Mouse (Mus musculus): ENCODE results near the gene Cbl. TPM values are rescaled to one million over a fixed set of nuclear protein-coding genes. Genes with fewer than 3 reads are reported as not detected.
A peak's percentile ranks its signal among the peaks of the same experiment; 100 is the strongest.

Gene Cbl
- polyA plus RNA-seq, 1 experiment from 2014 or later = 18.1 TPM

DNA sequence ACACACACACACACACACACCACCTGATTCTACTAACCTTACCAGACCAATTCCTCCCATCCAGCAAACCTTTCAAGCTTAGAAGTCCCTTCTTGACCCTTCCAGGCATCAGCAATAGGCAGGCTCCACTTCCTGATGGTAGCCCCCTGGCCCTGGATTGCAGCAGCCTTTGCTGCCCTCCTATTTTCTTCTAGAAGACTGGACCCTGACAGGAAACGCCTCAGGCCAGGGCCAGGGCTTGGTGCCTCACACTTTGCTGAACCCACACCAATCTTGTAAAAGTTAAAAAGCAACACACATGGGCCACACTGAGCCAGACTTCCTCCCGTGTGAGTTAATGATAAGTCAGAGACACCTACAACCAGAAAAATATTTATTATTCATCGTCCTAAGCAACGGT is 3.3 kb upstream of the Cbl start:
- Histone ChIP-seq H3K36me3 (ENCODE audit: control insufficient read depth, insufficient read depth, low read length) (no peaks in the 10 kb centered on the region), H3K4me1 (replicated peaks; ENCODE audit: control insufficient read depth, insufficient read depth, low read length) (peaks cover 7% of the 10 kb centered on the region), H3K27me3 (replicated peaks; ENCODE audit: control insufficient read depth, insufficient read depth, low read length) (no peaks in the 10 kb centered on the region), H3K4me3 (ENCODE audit: low read depth, low read length) (no peak overlapping the region), H3K4me2 (ENCODE audit: low read length) (no peak overlapping the region), H3K27ac (ENCODE audit: low read depth) (no peak overlapping the region), H3K9ac (ENCODE audit: low read length) (no peak overlapping the region), H3K9me3 (ENCODE audit: control insufficient read depth, low read length) (no peaks in the 10 kb centered on the region)
- no peak for DNase-seq (ENCODE audit: low spot score)
- ATAC-seq (replicated peaks; ENCODE audit: low FRiP score, low TSS enrichment, low read depth) = no peak
- 71% methylated on average over 4 of the region's 4 CpGs for WGBS

DNA sequence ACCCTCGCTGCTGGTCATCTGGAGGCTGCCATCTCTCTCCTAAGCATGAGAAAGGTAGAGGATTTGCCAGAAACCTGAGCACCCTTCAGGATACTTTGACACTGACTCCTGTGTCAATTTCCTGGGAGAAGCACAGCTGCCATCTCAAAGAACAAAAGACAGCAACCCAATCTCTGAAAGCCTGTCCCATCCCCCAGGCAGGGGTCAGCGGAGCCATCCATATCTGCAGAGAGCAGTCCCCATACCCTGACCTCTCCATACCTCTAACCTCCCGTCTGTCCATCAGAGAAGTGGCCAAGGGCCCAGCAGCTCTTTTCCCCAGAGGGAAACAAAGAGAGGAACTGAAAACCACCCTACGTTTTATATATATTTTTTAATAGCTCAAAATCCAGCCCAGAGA is 2.8 kb upstream of the Cbl start:
- no peak for DNase-seq (ENCODE audit: low spot score)
- H3K4me3 ChIP-seq (ENCODE audit: low read depth, low read length) = no peak overlapping the region
- H3K4me2 ChIP-seq (ENCODE audit: low read length) = no peak overlapping the region
- no peaks in the 10 kb centered on the region for H3K27me3 ChIP-seq (replicated peaks; ENCODE audit: control insufficient read depth, insufficient read depth, low read length)
- H3K36me3 ChIP-seq (ENCODE audit: control insufficient read depth, insufficient read depth, low read length) = no peaks in the 10 kb centered on the region
- H3K9me3 ChIP-seq (ENCODE audit: control insufficient read depth, low read length) = no peaks in the 10 kb centered on the region
- no peak for ATAC-seq (replicated peaks; ENCODE audit: low FRiP score, low TSS enrichment, low read depth)
- 65% methylated on average over 4 of the region's 4 CpGs for WGBS
- no peak overlapping the region for H3K27ac ChIP-seq (ENCODE audit: low read depth)
- H3K9ac ChIP-seq (ENCODE audit: low read length) = no peak overlapping the region
- peaks cover 13% of the 10 kb centered on the region for H3K4me1 ChIP-seq (replicated peaks; ENCODE audit: control insufficient read depth, insufficient read depth, low read length)

DNA sequence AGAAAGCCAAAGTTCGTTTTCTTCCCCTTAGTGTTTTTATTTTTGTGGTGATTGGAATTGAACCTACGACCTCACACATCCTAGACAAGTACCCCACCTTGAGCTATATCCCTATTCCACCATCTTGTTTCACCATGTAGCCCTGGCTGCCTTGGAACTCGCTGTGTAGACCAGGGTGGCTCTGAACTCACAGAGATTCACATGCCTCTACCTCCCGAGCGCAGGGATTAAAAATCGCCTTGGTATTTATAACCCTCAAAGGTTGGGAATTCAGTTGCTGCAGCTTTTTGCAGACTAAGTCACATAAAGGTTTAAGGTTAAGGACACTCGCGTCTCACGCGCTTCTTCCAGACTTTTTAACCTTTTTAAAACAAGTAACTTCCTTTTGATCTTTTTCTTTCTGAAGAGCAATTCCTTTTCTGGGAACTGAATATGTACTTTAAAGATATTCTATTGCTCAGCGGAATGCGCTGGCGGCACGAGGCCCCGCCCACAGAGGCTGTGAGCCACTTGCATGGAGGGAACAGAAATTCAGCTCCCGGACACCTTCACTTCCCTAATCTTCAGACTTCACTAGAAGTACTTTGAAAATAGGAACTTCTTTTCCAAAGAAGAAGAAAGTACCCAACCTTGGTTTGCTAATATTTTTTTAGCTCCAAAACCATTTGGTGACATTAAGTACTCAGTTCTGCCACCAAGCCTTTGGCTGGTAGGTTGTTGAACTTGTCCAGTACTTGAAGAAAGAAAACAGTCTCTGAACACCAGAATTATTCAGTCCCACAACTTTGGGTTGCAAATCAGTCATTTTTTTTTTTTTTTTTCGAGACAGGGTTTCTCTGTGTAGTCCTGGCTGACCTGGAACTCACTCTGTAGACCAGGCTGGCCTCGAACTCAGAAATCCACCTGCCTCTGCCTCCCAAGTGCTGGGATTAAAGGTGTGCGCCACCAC is 904 bp upstream of the Cbl start:
- Histone ChIP-seq H3K4me2 (ENCODE audit: low read length) (peak overlapping the region; percentile 50), H3K9me3 (ENCODE audit: control insufficient read depth, low read length) (no peaks in the 10 kb centered on the region), H3K4me3 (ENCODE audit: low read depth, low read length) (peak overlapping the region; percentile 87), H3K27me3 (replicated peaks; ENCODE audit: control insufficient read depth, insufficient read depth, low read length) (no peaks in the 10 kb centered on the region), H3K4me1 (replicated peaks; ENCODE audit: control insufficient read depth, insufficient read depth, low read length) (peaks cover 20% of the 10 kb centered on the region), H3K36me3 (ENCODE audit: control insufficient read depth, insufficient read depth, low read length) (no peaks in the 10 kb centered on the region), H3K9ac (ENCODE audit: low read length) (no peak overlapping the region), H3K27ac (ENCODE audit: low read depth) (peak overlapping the region; percentile 10)
- 16% methylated on average over 18 of the region's 19 CpGs for WGBS
- peak; percentile 51 for ATAC-seq (replicated peaks; ENCODE audit: low FRiP score, low TSS enrichment, low read depth)
- peak; percentile 67 for DNase-seq (ENCODE audit: low spot score)

DNA sequence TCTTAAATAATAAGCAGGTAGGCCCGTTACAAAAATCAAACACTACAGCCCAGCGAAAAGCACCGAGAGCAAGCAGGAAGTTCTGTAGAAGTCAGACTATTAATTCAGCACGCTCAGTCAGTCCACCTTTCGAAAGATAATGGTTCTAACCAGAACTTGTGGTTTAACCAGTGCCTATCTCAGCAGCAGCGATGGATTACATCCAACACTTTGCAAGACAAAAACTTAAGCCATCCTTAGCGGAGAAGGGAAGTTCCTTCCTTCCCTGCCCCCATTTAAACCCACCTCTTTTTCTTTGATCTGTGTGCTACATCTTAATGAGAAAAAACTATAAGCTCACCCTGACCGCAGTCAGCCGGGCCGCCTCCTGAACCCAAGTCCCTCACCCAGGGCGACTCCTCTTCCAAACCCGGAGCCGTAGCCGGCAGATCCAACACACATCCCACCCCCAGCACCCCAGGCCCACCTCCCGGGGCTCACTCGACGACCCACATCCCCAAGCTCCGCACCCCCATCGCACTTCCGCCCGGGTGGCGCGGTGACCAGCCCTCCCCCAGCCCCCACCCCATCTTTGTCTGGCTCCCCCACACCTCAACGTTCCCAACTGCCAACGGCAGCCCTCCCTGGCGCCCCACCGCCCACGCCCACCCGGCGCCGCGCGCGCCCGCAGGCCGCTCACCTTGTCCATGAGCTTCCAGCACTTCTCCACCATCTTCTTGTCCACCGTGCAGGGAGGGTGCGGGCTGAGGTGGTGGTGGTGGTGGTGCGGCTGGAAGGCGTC is 638 bp downstream of the Cbl start:
- Histone ChIP-seq H3K4me2 (ENCODE audit: low read length) (peak overlapping the region; percentile 78), H3K4me3 (ENCODE audit: low read depth, low read length) (peak overlapping the region; percentile 87), H3K27me3 (replicated peaks; ENCODE audit: control insufficient read depth, insufficient read depth, low read length) (no peaks in the 10 kb centered on the region), H3K36me3 (ENCODE audit: control insufficient read depth, insufficient read depth, low read length) (no peaks in the 10 kb centered on the region), H3K27ac (ENCODE audit: low read depth) (peak overlapping the region; percentile 90), H3K9me3 (ENCODE audit: control insufficient read depth, low read length) (no peaks in the 10 kb centered on the region), H3K4me1 (replicated peaks; ENCODE audit: control insufficient read depth, insufficient read depth, low read length) (peaks cover 20% of the 10 kb centered on the region), H3K9ac (ENCODE audit: low read length) (peak overlapping the region; percentile 88)
- ATAC-seq (replicated peaks; ENCODE audit: low FRiP score, low TSS enrichment, low read depth) (peak; percentile 78), DNase-seq (ENCODE audit: low spot score) (no peak)
- WGBS = under 1% methylated on average over 40 of the region's 40 CpGs

DNA sequence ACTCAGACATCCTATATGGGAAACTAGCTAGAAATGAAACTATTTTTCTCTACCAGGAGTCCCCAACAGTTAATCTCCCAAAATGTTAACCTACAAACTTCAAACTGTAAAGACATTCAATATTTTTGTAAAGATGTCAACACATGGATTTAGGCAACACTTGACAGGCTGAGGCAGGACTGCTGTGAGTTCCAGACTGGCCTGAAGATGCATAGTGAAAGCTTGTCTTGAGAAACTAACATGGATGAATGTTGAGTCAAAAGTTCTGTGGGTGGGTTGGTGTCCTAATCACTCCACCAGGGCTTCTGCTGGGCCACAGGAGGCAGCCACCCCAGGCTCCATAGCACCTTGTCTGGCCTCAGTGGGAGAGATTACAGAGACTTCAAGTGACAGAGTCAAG is 2.2 kb downstream of the Cbl start:
- Histone ChIP-seq H3K27me3 (replicated peaks; ENCODE audit: control insufficient read depth, insufficient read depth, low read length) (no peaks in the 10 kb centered on the region), H3K4me1 (replicated peaks; ENCODE audit: control insufficient read depth, insufficient read depth, low read length) (peaks cover 20% of the 10 kb centered on the region), H3K9me3 (ENCODE audit: control insufficient read depth, low read length) (no peaks in the 10 kb centered on the region), H3K36me3 (ENCODE audit: control insufficient read depth, insufficient read depth, low read length) (no peaks in the 10 kb centered on the region), H3K27ac (ENCODE audit: low read depth) (no peak overlapping the region), H3K9ac (ENCODE audit: low read length) (no peak overlapping the region), H3K4me2 (ENCODE audit: low read length) (peak overlapping the region; percentile 78; the same call in 1 of the 2 replicates), H3K4me3 (ENCODE audit: low read depth, low read length) (no peak overlapping the region)
- ATAC-seq (replicated peaks; ENCODE audit: low FRiP score, low TSS enrichment, low read depth) = no peak
- DNase-seq (ENCODE audit: low spot score) = no peak

DNA sequence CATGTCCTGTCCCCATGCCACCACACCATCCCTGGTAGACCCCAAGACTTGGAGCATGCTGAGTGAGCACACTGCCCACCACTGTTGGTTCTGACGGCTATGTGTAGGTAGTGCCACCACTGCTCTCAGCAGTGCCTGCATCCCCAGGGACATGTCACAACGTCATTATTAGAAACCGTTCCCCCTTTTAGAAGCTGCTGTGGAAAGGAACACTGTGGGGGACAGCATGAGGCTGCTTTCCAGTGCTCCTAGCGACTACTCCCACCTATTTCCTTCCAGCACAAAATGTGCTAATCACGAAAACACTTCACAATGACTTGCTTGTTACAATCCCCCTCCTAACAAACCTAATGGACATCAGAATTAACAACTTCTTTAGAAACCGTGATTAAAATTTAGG is 7.9 kb downstream of the Cbl start:
- ATAC-seq (replicated peaks; ENCODE audit: low FRiP score, low TSS enrichment, low read depth) (no peak), DNase-seq (ENCODE audit: low spot score) (no peak)
- no peak overlapping the region for H3K9ac ChIP-seq (ENCODE audit: low read length)
- WGBS = 62% methylated on average over 6 of the region's 6 CpGs
- no peak overlapping the region for H3K27ac ChIP-seq (ENCODE audit: low read depth)
- no peak overlapping the region for H3K4me3 ChIP-seq (ENCODE audit: low read depth, low read length)
- no peak overlapping the region for H3K4me2 ChIP-seq (ENCODE audit: low read length)
- H3K4me1 ChIP-seq (replicated peaks; ENCODE audit: control insufficient read depth, insufficient read depth, low read length) = peaks cover 11% of the 10 kb centered on the region; the same call in 1 of the 2 replicates
- H3K9me3 ChIP-seq (ENCODE audit: control insufficient read depth, low read length) = no peaks in the 10 kb centered on the region
- no peaks in the 10 kb centered on the region for H3K27me3 ChIP-seq (replicated peaks; ENCODE audit: control insufficient read depth, insufficient read depth, low read length)
- no peaks in the 10 kb centered on the region for H3K36me3 ChIP-seq (ENCODE audit: control insufficient read depth, insufficient read depth, low read length)

DNA sequence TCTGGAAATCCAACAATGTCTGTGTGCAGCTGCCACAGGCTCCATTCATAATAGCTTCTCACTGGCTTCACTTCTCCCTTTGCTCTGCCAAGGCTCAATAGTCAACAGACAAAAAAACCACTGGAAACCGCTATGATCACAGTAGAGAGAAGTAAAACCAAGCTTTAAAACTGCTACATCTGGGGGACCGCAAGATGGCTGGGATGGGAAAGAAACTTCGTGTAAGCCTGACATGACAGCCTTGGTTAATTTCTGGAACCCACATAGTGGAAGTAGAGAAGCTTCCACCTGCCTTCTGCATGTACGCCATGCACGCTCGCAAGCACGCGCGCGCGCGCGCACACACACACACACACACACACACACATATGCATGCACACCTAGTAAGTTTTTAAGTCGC is 20.3 kb downstream of the Cbl start:
- Histone ChIP-seq H3K27ac (ENCODE audit: low read depth) (no peak overlapping the region), H3K4me3 (ENCODE audit: low read depth, low read length) (no peak overlapping the region), H3K9me3 (ENCODE audit: control insufficient read depth, low read length) (no peaks in the 10 kb centered on the region), H3K36me3 (ENCODE audit: control insufficient read depth, insufficient read depth, low read length) (peaks cover 3% of the 10 kb centered on the region; the same call in 1 of the 2 replicates), H3K9ac (ENCODE audit: low read length) (no peak overlapping the region), H3K27me3 (replicated peaks; ENCODE audit: control insufficient read depth, insufficient read depth, low read length) (no peaks in the 10 kb centered on the region), H3K4me1 (replicated peaks; ENCODE audit: control insufficient read depth, insufficient read depth, low read length) (no peaks in the 10 kb centered on the region), H3K4me2 (ENCODE audit: low read length) (no peak overlapping the region)
- ATAC-seq (replicated peaks; ENCODE audit: low FRiP score, low TSS enrichment, low read depth) = no peak
- no peak for DNase-seq (ENCODE audit: low spot score)
- WGBS = 93% methylated on average over 14 of the region's 14 CpGs

DNA sequence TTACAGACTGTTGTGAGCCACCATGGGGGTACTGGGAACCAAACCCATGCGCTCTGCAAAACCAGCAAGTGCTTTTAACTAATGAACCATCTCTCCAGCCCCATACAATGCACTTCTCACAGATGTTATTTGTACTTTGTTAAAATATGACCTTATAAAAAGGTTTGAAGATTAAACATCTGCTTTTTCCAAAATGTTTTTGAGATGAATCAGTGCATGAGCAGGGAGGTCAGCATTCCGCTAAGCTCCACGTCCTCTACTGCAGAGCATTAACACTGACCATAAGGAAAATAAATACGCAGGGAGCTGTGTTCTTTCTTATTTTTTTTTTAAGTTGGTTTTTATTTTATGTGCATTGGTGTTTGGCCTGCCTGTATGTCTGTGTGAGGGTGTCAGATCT is 21.4 kb downstream of the Cbl start:
- no peak for DNase-seq (ENCODE audit: low spot score)
- H3K36me3 ChIP-seq (ENCODE audit: control insufficient read depth, insufficient read depth, low read length) = peaks cover 3% of the 10 kb centered on the region; the same call in 1 of the 2 replicates
- H3K4me2 ChIP-seq (ENCODE audit: low read length) = no peak overlapping the region
- no peak overlapping the region for H3K9ac ChIP-seq (ENCODE audit: low read length)
- H3K27ac ChIP-seq (ENCODE audit: low read depth) = no peak overlapping the region
- ATAC-seq (replicated peaks; ENCODE audit: low FRiP score, low TSS enrichment, low read depth) = no peak
- no peaks in the 10 kb centered on the region for H3K27me3 ChIP-seq (replicated peaks; ENCODE audit: control insufficient read depth, insufficient read depth, low read length)
- WGBS = 90% methylated on average over 4 of the region's 4 CpGs
- no peak overlapping the region for H3K4me3 ChIP-seq (ENCODE audit: low read depth, low read length)
- no peaks in the 10 kb centered on the region for H3K4me1 ChIP-seq (replicated peaks; ENCODE audit: control insufficient read depth, insufficient read depth, low read length)
- no peaks in the 10 kb centered on the region for H3K9me3 ChIP-seq (ENCODE audit: control insufficient read depth, low read length)

Data from intestine, embryonic 14.5 days (tissue).